Mouse (Mus musculus) lung, embryonic 14.5 days (tissue): ENCODE results near the gene Csrp1. TPM values are rescaled to one million over a fixed set of nuclear protein-coding genes. Genes with fewer than 3 reads are reported as not detected.

Source experiments
- ATAC-seq: fragments of 200-750 bp; cut with Nextera tagmentation; 2 replicates; pipeline ENCODE4 v1.8.0; 2017; ENCODE audit warnings: mild to moderate bottlenecking, moderate TSS enrichment, moderate library complexity; ENCODE audit not compliant: insufficient read depth
- DNase-seq: peaks from one replicate; pipeline ENCODE4 v3.0.0-alpha.2; 2015
- H3K27ac ChIP-seq: fragments of 300-500 bp; sonication (generic); 2 replicates; pipeline ENCODE4 v1.5.1; 2014; ENCODE audit warnings: low read depth, mild to moderate bottlenecking, moderate library complexity
- H3K27me3 ChIP-seq: fragments of 300-500 bp; sonication (generic); 2 replicates; pipeline ENCODE4 v1.6.1; 2014; ENCODE audit warnings: low read length, control low read depth; ENCODE audit not compliant: insufficient read depth
- H3K36me3 ChIP-seq: fragments of 300-500 bp; sonication (generic); 2 replicates; pipeline ENCODE4 v1.6.1; 2014; ENCODE audit warnings: control low read depth; ENCODE audit not compliant: insufficient read depth
- H3K4me1 ChIP-seq: fragments of 300-500 bp; sonication (generic); 2 replicates; pipeline ENCODE4 v1.6.1; 2014; ENCODE audit warnings: antibody characterized with exemption, control low read depth; ENCODE audit not compliant: insufficient read depth
- H3K4me2 ChIP-seq: fragments of 300-500 bp; sonication (generic); 2 replicates; pipeline ENCODE4 v1.6.1; 2014; ENCODE audit warnings: mild to moderate bottlenecking
- H3K4me3 ChIP-seq: fragments of 300-500 bp; sonication (generic); 2 replicates; pipeline ENCODE4 v1.5.1; 2014; ENCODE audit warnings: low read depth, low read length
- H3K9ac ChIP-seq: fragments of 300-500 bp; sonication (generic); 2 replicates; pipeline ENCODE4 v1.6.1; 2014
- H3K9me3 ChIP-seq: fragments of 300-500 bp; sonication (generic); 2 replicates; pipeline ENCODE4 v1.6.1; 2016; ENCODE audit warnings: low read depth, low read length, control low read depth
- CTCF ChIP-seq: IDR thresholded peaks from 2 replicates; pipeline ENCODE4 v1.5.1; 2016; ENCODE audit warnings: antibody characterized with exemption, low read depth
- WGBS: fragments of 180-500 bp; shearing (Covaris S2); extraction: QIAGEN DNeasy Blood & Tissue Kit; methylation state at CpG from one replicate; pipeline ENCODE4 v1.1.7; 2014; 5-methylcytosine and 5-hydroxymethylcytosine counted together
- polyA plus RNA-seq: library from polyadenylated mRNA; unstranded; fragments of >200 nt; fragmentation: Nextera tagmentation; extraction: Ambion mirVana; gene quantifications from 2 replicates; pipeline ENCODE4 v1.2.1, GENCODE M21; 2014

The Csrp1 gene
- polyA plus RNA-seq, 1 experiment from 2014 or later, result 297 TPM

GRCm38 (mm10) chr1:135731393-135731792 is 11.5 kb downstream of the Csrp1 start:
- peak overlapping the region; percentile 82 for H3K9ac ChIP-seq

GRCm38 (mm10) chr1:135731897-135732684 is 12.2 kb downstream of the Csrp1 start:
- peaks cover 24% of the 10 kb centered on the region; the same call in 1 of the 2 replicates for H3K36me3 ChIP-seq
- ATAC-seq (peak; percentile 88), DNase-seq (peak; percentile 96)
- H3K9ac ChIP-seq, result peak overlapping the region; percentile 82
- no peaks in the 10 kb centered on the region for H3K27me3 ChIP-seq
- no peak for TF ChIP-seq CTCF
- H3K4me2 ChIP-seq, result peak overlapping the region; percentile 90
- peaks cover 65% of the 10 kb centered on the region for H3K4me1 ChIP-seq
- no peaks in the 10 kb centered on the region for H3K9me3 ChIP-seq
- peak overlapping the region; percentile 99 for H3K27ac ChIP-seq
- 9% methylated on average over 11 of the region's 11 CpGs for WGBS
- peak overlapping the region; percentile 68 for H3K4me3 ChIP-seq

More at GRCm38 (mm10) chr1:135731393-135731792, 11.5 kb downstream of the Csrp1 start:
- H3K4me3 ChIP-seq, result peak overlapping the region; percentile 68
- TF ChIP-seq CTCF, result no peak
- DNase-seq (peak; percentile 67), ATAC-seq (no peak)
- H3K4me2 ChIP-seq, result peak overlapping the region; percentile 90
- H3K4me1 ChIP-seq, result peaks cover 65% of the 10 kb centered on the region
- no peaks in the 10 kb centered on the region for H3K27me3 ChIP-seq
- no peaks in the 10 kb centered on the region for H3K9me3 ChIP-seq
- WGBS, result 25% methylated on average over 7 of the region's 7 CpGs
- peak overlapping the region; percentile 99 for H3K27ac ChIP-seq
- peaks cover 18% of the 10 kb centered on the region; the same call in 1 of the 2 replicates for H3K36me3 ChIP-seq

- Histone ChIP-seq H3K4me2 (peak overlapping the region; percentile 90), H3K4me1 (peaks cover 76% of the 10 kb centered on the region)
- no peak for TF ChIP-seq CTCF
These were observed 14.5 kb downstream of the Csrp1 start for GRCm38 (mm10) chr1:135734225-135734937.

GRCm38 (mm10) chr1:135735460-135735859 is 15.6 kb downstream of the Csrp1 start:
- peaks cover 28% of the 10 kb centered on the region for H3K36me3 ChIP-seq
- H3K4me1 ChIP-seq, result peaks cover 75% of the 10 kb centered on the region
- peak overlapping the region; percentile 27; the same call in 1 of the 2 replicates for H3K9ac ChIP-seq
- H3K27ac ChIP-seq, result peak overlapping the region; percentile 99
- H3K4me3 ChIP-seq, result no peak overlapping the region
- no peak for ATAC-seq
- no peak for TF ChIP-seq CTCF
- WGBS, result 25% methylated on average over 6 of the region's 6 CpGs
- no peaks in the 10 kb centered on the region for H3K9me3 ChIP-seq
- H3K27me3 ChIP-seq, result no peaks in the 10 kb centered on the region
- peak; percentile 52 for DNase-seq
- H3K4me2 ChIP-seq, result peak overlapping the region; percentile 90

More at GRCm38 (mm10) chr1:135734225-135734937, 14.5 kb downstream of the Csrp1 start:
- DNase-seq (peak; percentile 85), ATAC-seq (peak; percentile 26)
- H3K9ac ChIP-seq, result peak overlapping the region; percentile 27
- H3K9me3 ChIP-seq, result no peaks in the 10 kb centered on the region
- peak overlapping the region; percentile 99 for H3K27ac ChIP-seq
- peaks cover 28% of the 10 kb centered on the region for H3K36me3 ChIP-seq
- no peaks in the 10 kb centered on the region for H3K27me3 ChIP-seq
- 21% methylated on average over 5 of the region's 7 CpGs for WGBS
- no peak overlapping the region for H3K4me3 ChIP-seq

GRCm38 (mm10) chr1:135744987-135745386 is 25.1 kb downstream of the Csrp1 start:
- no peak overlapping the region for H3K4me2 ChIP-seq
- H3K36me3 ChIP-seq, result peaks cover 62% of the 10 kb centered on the region
- H3K9ac ChIP-seq, result no peak overlapping the region
- H3K27ac ChIP-seq, result peak overlapping the region; percentile 58; the same call in 1 of the 2 replicates
- 74% methylated on average over 7 of the region's 7 CpGs for WGBS
- no peak for TF ChIP-seq CTCF
- peak; percentile 53 for DNase-seq
- peaks cover 37% of the 10 kb centered on the region for H3K4me1 ChIP-seq
- H3K27me3 ChIP-seq, result no peaks in the 10 kb centered on the region
- no peak overlapping the region for H3K4me3 ChIP-seq
- ATAC-seq, result no peak
- no peaks in the 10 kb centered on the region for H3K9me3 ChIP-seq

GRCm38 (mm10) chr1:135746248-135746647 is 26.4 kb downstream of the Csrp1 start:
- 41% methylated on average over 4 of the region's 4 CpGs for WGBS
- DNase-seq (peak; percentile 52), ATAC-seq (no peak)
- Histone ChIP-seq H3K9me3 (no peaks in the 10 kb centered on the region), H3K36me3 (peaks cover 70% of the 10 kb centered on the region), H3K4me3 (no peak overlapping the region), H3K4me2 (no peak overlapping the region), H3K27me3 (no peaks in the 10 kb centered on the region), H3K27ac (0 out of 2 replicates have a peak overlapping the region, but pooled peaks have one; percentile 42), H3K4me1 (peaks cover 29% of the 10 kb centered on the region), H3K9ac (no peak overlapping the region)
- TF ChIP-seq CTCF, result no peak
